ENCODE assay signal across 8 mouse cellular contexts in the genomic region with DNA sequence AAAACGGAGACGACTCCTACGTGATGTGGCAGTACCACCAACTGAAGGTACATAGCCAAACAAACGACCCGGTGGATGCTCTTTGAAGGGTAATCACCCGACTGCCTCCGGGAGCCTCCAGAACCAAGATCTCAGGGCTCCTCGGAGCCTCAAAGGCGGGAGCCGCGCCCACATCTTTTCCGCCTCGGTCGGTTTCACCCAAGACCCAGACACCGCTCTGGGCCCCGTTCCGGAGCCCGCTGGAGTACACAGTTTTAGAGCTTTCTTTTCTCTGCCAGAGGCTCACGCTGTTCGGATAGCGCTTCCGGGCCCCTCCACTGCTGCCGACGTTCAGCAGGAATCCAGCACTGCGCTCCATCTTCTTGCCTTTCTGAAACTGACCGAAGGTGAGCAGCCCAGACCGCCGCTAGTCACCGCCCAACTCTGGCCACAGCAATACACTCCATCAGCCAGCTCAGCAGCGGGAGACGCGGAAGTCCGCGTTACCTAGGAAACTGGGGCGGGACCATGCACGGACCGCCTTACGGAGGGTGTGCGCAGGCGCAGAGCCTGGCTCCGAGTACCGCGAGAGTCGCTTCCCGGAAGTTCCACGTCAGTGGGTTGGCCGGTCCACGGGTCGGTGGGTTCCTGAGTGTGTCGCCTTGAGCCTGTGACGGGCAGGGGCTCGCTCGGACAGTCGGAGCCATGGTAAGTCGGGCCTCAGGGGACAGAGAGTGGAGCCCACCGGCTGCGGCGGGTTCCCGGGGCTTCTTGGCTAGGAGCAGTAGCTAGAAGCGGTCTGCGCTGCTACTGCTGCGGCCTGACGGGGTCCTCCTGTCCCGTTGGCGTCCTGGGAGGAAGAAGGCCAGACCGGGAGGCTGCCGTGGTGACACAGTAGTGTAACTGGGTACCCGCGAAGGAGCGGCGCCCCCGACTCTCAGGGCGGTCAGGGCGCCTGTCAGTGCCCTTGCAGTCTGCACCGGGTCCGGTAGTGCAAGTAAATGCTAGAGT. TPM values are rescaled to one million over a fixed set of nuclear protein-coding genes. Genes with fewer than 3 reads are reported as not detected.
DNase-seq lines count a peak whose midpoint lies in the region; ATAC-seq lines count a peak whose summit lies in the region.

A gene (plus strand): TSS at position 585 of the 990 bp plus-strand sequence.

- peak within 1 kb of the TSS; percentile 92 for H3K4me2 ChIP-seq in heart, embryonic 14.5 days (ENCODE audit: low read length)
- H3K4me2 ChIP-seq in liver, embryonic 13.5 days, result peak within 1 kb of the TSS; percentile 88
- peak within 1 kb of the TSS; percentile 83 for H3K4me2 ChIP-seq in stomach, embryonic 16.5 days (ENCODE audit: low read depth, low read length)

- no peaks in the 10 kb centered on the region for H3K4me1 ChIP-seq in brown adipose tissue, adult 24 weeks (ENCODE audit: control insufficient read depth, insufficient read depth, insufficient read length, low read length)
- H3K4me1 ChIP-seq in heart, embryonic 14.5 days (ENCODE audit: control insufficient read depth in 2 of 2, insufficient read depth in 2 of 2, low read length in 2 of 2), result peaks cover 0 to 25% of the 10 kb centered on the region in 2 experiments
- peaks cover 31% of the 10 kb centered on the region for H3K4me1 ChIP-seq in liver, embryonic 13.5 days (replicated peaks)
- H3K4me1 ChIP-seq in stomach, embryonic 16.5 days (ENCODE audit: control insufficient read depth, insufficient read depth, low read length), result peaks cover 19% of the 10 kb centered on the region

- peak; percentile 99 for ATAC-seq in heart, embryonic 14.5 days (ENCODE audit: insufficient number of reproducible peaks, insufficient read depth, low FRiP score, low read depth)
- peak; percentile 99 for ATAC-seq in liver, embryonic 13.5 days (ENCODE audit: low read depth)
- peak; percentile 100 for ATAC-seq in stomach, embryonic 16.5 days (ENCODE audit: insufficient read depth, low FRiP score)

- H3K27ac ChIP-seq in brown adipose tissue, adult 24 weeks (replicated peaks; ENCODE audit: low read depth, low read length), result peak within 1 kb of the TSS; percentile 52; the same call in 1 of the 2 replicates
- H3K27ac ChIP-seq in heart, embryonic 14.5 days (replicated peaks in 1 of 2; ENCODE audit: control insufficient read depth in 1 of 2, insufficient read depth in 1 of 2, low read depth in 2 of 2, low read length in 2 of 2), result peak within 1 kb of the TSS; percentile 45 to 78
- peak within 1 kb of the TSS; percentile 89 for H3K27ac ChIP-seq in liver, embryonic 13.5 days
- peak within 1 kb of the TSS; percentile 92 for H3K27ac ChIP-seq in stomach, embryonic 16.5 days (ENCODE audit: low read length)

- under 1% methylated on average over 76 of the region's 76 CpGs for WGBS in heart, embryonic 14.5 days
- under 1% methylated on average over 76 of the region's 76 CpGs for WGBS in liver, embryonic 13.5 days (ENCODE audit: insufficient replicate concordance)
- under 1% methylated on average over 76 of the region's 76 CpGs for WGBS in stomach, embryonic 16.5 days

- H3K36me3 ChIP-seq in heart, embryonic 14.5 days (ENCODE audit: control insufficient read depth, insufficient read depth, low read length), result peaks cover 10% of the 10 kb centered on the region
- peaks cover 6% of the 10 kb centered on the region for H3K36me3 ChIP-seq in liver, embryonic 13.5 days
- H3K36me3 ChIP-seq in stomach, embryonic 16.5 days (ENCODE audit: control insufficient read depth, insufficient read depth, low read length), result 0 out of 2 replicates have a peak, but pooled peaks cover 7% of the 10 kb centered on the region

- peak within 1 kb of the TSS; percentile 93 for H3K9ac ChIP-seq in heart, embryonic 14.5 days (ENCODE audit: low read length)
- H3K9ac ChIP-seq in liver, embryonic 13.5 days, result peak within 1 kb of the TSS; percentile 95
- H3K9ac ChIP-seq in stomach, embryonic 16.5 days (ENCODE audit: low read length), result peak within 1 kb of the TSS; percentile 87

- no peaks in the 10 kb centered on the region for H3K9me3 ChIP-seq in heart, embryonic 14.5 days (ENCODE audit: control insufficient read depth, low read length)
- H3K9me3 ChIP-seq in liver, embryonic 13.5 days (replicated peaks), result no peaks in the 10 kb centered on the region
- no peaks in the 10 kb centered on the region for H3K9me3 ChIP-seq in stomach, embryonic 16.5 days (replicated peaks; ENCODE audit: control insufficient read depth, low read length)

- H3K27me3 ChIP-seq in heart, embryonic 14.5 days (ENCODE audit: control insufficient read depth, insufficient read depth, low read length), result no peaks in the 10 kb centered on the region
- H3K27me3 ChIP-seq in liver, embryonic 13.5 days, result peaks cover 4% of the 10 kb centered on the region; the same call in 1 of the 2 replicates
- H3K27me3 ChIP-seq in stomach, embryonic 16.5 days (ENCODE audit: control insufficient read depth, insufficient read depth, low read length), result no peaks in the 10 kb centered on the region

- DNase-seq in CD4-positive, CD25-positive, alpha-beta regulatory T cell, adult 2 months (ENCODE audit: low read depth, low spot score), result peak; percentile 99
- peak; percentile 95 for DNase-seq in fibroblast of lung, adult 2 months (ENCODE audit: low read depth)
- peak; percentile 99 for DNase-seq in kidney, postnatal 14 days
- peak; percentile 98 for DNase-seq in liver, embryonic 13.5 days
- DNase-seq in neural tube, embryonic 10.5 days (ENCODE audit: extremely low spot score, low spot score), result peak; percentile 99

- peak within 1 kb of the TSS; percentile 81 for H3K4me3 ChIP-seq in brown adipose tissue, adult 24 weeks (ENCODE audit: insufficient read depth, low read depth, low read length)
- peak within 1 kb of the TSS; percentile 87 to 89 for H3K4me3 ChIP-seq in heart, embryonic 14.5 days (ENCODE audit: control insufficient read depth in 1 of 2, insufficient read depth in 1 of 2, low read depth in 1 of 2, low read length in 2 of 2)
- H3K4me3 ChIP-seq in liver, embryonic 13.5 days (replicated peaks), result peak within 1 kb of the TSS; percentile 99
- H3K4me3 ChIP-seq in stomach, embryonic 16.5 days (replicated peaks; ENCODE audit: low read length), result peak within 1 kb of the TSS; percentile 84

RNA-seq across cellular contexts. Expression of the gene that starts here (rescaled TPM):
- 56.2 and 58.4 TPM in 2 replicates for polyA plus RNA-seq in brown adipose tissue, adult 24 weeks (2012; ENCODE audit: insufficient read depth, insufficient read length, missing spikeins)
- polyA plus RNA-seq in heart, embryonic 14.5 days (2014; fragmentation: Nextera tagmentation; extraction: Ambion mirVana), result 132 and 141 TPM in 2 replicates
- polyA plus RNA-seq in liver, embryonic 13.5 days (2015; fragmentation: Nextera tagmentation; extraction: Ambion mirVana), result 77.7 and 94.8 TPM in 2 replicates
- polyA plus RNA-seq in stomach, embryonic 16.5 days (2015; fragmentation: Nextera tagmentation; extraction: Ambion mirVana), result 174 and 181 TPM in 2 replicates

Comparison
In these comparisons a context has a peak if more than half of its experiments do, and no peak if none do; other contexts are left out.
1. Peak in every context shown above with its lines: DNase-seq, ATAC-seq, H3K4me3 ChIP-seq and H3K27ac ChIP-seq.